Mouse (Mus musculus): ENCODE data around the gene Adam1b.

GRCm38 (mm10) chr5:121543370-121543769 is 40.1 kb upstream of the Adam1b start:
- no peak for TF ChIP-seq CTCF (IDR thresholded peaks at IDR 0.05; ENCODE audit: borderline replicate concordance, control insufficient read depth, extremely low read depth, insufficient read depth, low read length, poor library complexity)
- TF ChIP-seq POLR2A (IDR thresholded peaks at IDR 0.05; ENCODE audit: control insufficient read depth, extremely low read depth, insufficient read depth, low read length, poor library complexity) = no peak
